ENCODE assay signal across 9 mouse cellular contexts in the genomic region with DNA sequence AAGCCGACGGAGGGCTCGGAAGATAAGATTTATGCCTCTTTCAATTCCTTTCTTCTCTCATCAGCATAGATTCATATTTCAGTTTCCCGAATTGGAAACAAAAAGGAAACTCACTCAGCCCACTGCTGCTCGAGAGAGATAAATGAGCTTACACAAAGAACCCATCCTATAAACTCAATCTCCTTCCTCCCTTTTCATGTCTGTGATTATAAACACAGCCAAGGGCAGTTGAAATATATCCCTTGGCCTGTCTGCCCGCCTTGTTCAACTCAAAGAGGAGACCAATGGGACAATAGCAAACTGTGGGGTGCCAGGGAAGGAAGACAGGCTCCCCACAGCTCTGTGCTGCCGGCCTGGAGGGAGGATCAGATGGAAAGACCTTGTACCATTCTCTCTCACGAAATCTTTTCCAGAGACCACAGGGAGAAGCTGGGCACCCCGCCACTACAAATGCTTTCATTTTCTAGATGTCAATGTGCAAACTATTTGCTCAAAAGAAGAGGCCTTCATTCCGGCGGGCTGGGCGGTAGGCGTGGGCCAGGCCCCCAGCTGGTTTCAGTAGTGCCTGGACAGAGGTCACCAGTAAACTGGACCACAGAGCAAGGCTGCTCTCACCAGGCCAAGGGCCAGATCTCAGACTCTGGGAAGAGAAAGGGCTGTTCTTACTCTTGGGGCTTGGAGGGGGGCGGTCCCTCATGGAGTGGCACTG.
DNase-seq lines count a peak whose midpoint lies in the region; ATAC-seq and TF ChIP-seq lines count a peak whose summit lies in the region.
"Had no signal": no experiment of that assay in that cellular context is flagged by ENCODE, and none has a peak within 500 bp of the region (broad histone marks: within the 10 kb centered on the region; RNA-seq: fewer than 3 reads in every experiment).

No protein-coding gene starts in this region.

- H3K36me3 ChIP-seq in hindbrain, embryonic 12.5 days, result no peaks in the 10 kb centered on the region
- H3K36me3 ChIP-seq: heart, embryonic 15.5 days had no signal

- DNase-seq in 3T3-L1 (ENCODE audit: low read depth, low spot score), result peak; percentile 13
- DNase-seq in adrenal gland, adult (ENCODE audit: inconsistent age in 2 of 2, low spot score in 1 of 2), result peak; percentile 25 to 74
- DNase-seq in layer of hippocampus, postnatal 10 days (ENCODE audit: low spot score in 2 of 2), result peak; percentile 41 to 61
- peak; percentile 43 for DNase-seq in neural tube, embryonic 10.5 days (ENCODE audit: extremely low spot score, low spot score)
- no peak for DNase-seq in MN1 (ENCODE audit: low spot score)

- H3K4me2 ChIP-seq in hindbrain, embryonic 12.5 days (replicated peaks), result 0 out of 2 replicates have a peak overlapping the region, but pooled peaks have one; percentile 8
- H3K4me2 ChIP-seq: heart, embryonic 15.5 days had no signal

- WGBS in hindbrain, embryonic 12.5 days, result 15% methylated on average over 14 of the region's 14 CpGs

- H3K4me3 ChIP-seq in embryonic fibroblast, embryonic 13.5 days (ENCODE audit: insufficient read depth, low read length), result no peak overlapping the region
- H3K4me3 ChIP-seq in hindbrain, embryonic 12.5 days, result no peak overlapping the region
- H3K4me3 ChIP-seq: heart, embryonic 15.5 days had no signal

- TF ChIP-seq CTCF in embryonic fibroblast, embryonic 13.5 days (IDR thresholded peaks at IDR 0.05; ENCODE audit: borderline replicate concordance, insufficient read depth, low read length), result no peak

- H3K27ac ChIP-seq in embryonic fibroblast, embryonic 13.5 days (ENCODE audit: insufficient read depth, low read length), result 0 out of 2 replicates have a peak overlapping the region, but pooled peaks have one; percentile 25
- H3K27ac ChIP-seq in hindbrain, embryonic 12.5 days, result peak overlapping the region; percentile 55
- H3K27ac ChIP-seq: heart, embryonic 15.5 days had no signal

- no peak for ATAC-seq in hindbrain, embryonic 12.5 days (ENCODE audit: low FRiP score)
- ATAC-seq in erythroblast, adult 5-6 weeks (replicated peaks; ENCODE audit: low FRiP score, poor library complexity, severe bottlenecking), result no peak

- no peaks in the 10 kb centered on the region for H3K9me3 ChIP-seq in hindbrain, embryonic 12.5 days (replicated peaks)
- H3K9me3 ChIP-seq: heart, embryonic 15.5 days had no signal

- peaks cover 21% of the 10 kb centered on the region; the same call in 1 of the 2 replicates for H3K27me3 ChIP-seq in hindbrain, embryonic 12.5 days

- TF ChIP-seq POLR2A in embryonic fibroblast, embryonic 13.5 days (IDR thresholded peaks at IDR 0.05; ENCODE audit: low read depth, low read length), result no peak

- H3K4me1 ChIP-seq in embryonic fibroblast, embryonic 13.5 days (ENCODE audit: control insufficient read depth, insufficient read depth, low read length), result no peaks in the 10 kb centered on the region
- peaks cover 18% of the 10 kb centered on the region for H3K4me1 ChIP-seq in hindbrain, embryonic 12.5 days

- H3K9ac ChIP-seq in hindbrain, embryonic 12.5 days, result 0 out of 2 replicates have a peak overlapping the region, but pooled peaks have one; percentile 32
- H3K9ac ChIP-seq: heart, embryonic 15.5 days had no signal
